Mouse (Mus musculus) megakaryocyte, embryonic 14.5 days (primary cell): ENCODE data around the gene Chrd. TPM values are rescaled to one million over a fixed set of nuclear protein-coding genes. Genes with fewer than 3 reads are reported as not detected.

Source experiments
- H3K27me3 ChIP-seq: replicated peaks from 2 replicates; pipeline ENCODE3; 2012; ENCODE audit warnings: inconsistent platforms
- H3K36me3 ChIP-seq: replicated peaks from 2 replicates; pipeline ENCODE3; 2012; ENCODE audit warnings: low read length, inconsistent platforms, mixed read lengths
- H3K4me1 ChIP-seq: 2 replicates; pipeline ENCODE4 v1.6.1; 2012; ENCODE audit warnings: inconsistent platforms
- H3K4me3 ChIP-seq: replicated peaks from 2 replicates; pipeline ENCODE3; 2012; ENCODE audit warnings: moderate library complexity, mild to moderate bottlenecking, inconsistent platforms
- H3K9me3 ChIP-seq: 2 replicates; pipeline ENCODE4 v1.6.1; 2012; ENCODE audit warnings: inconsistent platforms
- FLI1 ChIP-seq: IDR thresholded peaks from 2 replicates; pipeline ENCODE4 v1.6.1; 2012; ENCODE audit warnings: low read length, inconsistent platforms, mixed read lengths
- GATA1 ChIP-seq: IDR thresholded peaks from 3 replicates; pipeline ENCODE4 v1.6.1; 2012; ENCODE audit warnings: mixed read lengths, low read length, inconsistent platforms, borderline replicate concordance
- polyA plus RNA-seq: library from polyadenylated mRNA; stranded (reverse); fragments of >175 nt; gene quantifications from 2 replicates; pipeline ENCODE4 v1.2.3, GENCODE M21; 2012; ENCODE audit warnings: low replicate concordance; ENCODE audit not compliant: insufficient read depth

Gene Chrd
- polyA plus RNA-seq, 1 experiment = not detected

GRCm38 (mm10) chr16:20710810-20711209 is 22.1 kb upstream of the Chrd start:
- Histone ChIP-seq H3K36me3 (peaks cover 4% of the 10 kb centered on the region), H3K27me3 (peaks cover 46% of the 10 kb centered on the region), H3K4me3 (no peak overlapping the region), H3K9me3 (no peaks in the 10 kb centered on the region), H3K4me1 (peaks cover 43% of the 10 kb centered on the region)
- TF ChIP-seq GATA1 (no peak), FLI1 (no peak)

DNA sequence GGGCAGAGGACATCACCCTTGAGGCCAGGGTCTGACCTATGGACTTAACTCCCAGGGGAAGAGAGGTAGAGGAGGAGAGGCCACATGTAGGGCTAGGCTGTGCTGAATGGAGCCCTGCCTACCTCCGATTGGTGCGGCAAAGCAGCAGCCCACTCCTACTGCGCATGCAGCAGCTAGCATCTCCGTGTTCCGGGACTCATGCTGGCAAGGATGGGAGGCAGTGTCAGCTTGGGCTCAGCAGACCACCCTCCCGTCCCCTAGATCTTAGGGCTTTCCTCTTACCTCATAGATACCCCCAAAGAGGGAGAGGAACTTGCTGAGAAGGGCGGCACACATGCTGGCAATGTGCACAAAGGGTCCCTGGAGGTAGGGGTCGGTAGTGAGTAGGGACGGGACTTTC is 20.7 kb upstream of the Chrd start:
- peaks cover 4% of the 10 kb centered on the region for H3K36me3 ChIP-seq

GRCm38 (mm10) chr16:20712889-20713288 is 20.0 kb upstream of the Chrd start:
- H3K27me3 ChIP-seq = peaks cover 44% of the 10 kb centered on the region
- TF ChIP-seq GATA1 (no peak), FLI1 (no peak)
- peaks cover 3% of the 10 kb centered on the region for H3K36me3 ChIP-seq
- no peak overlapping the region for H3K4me3 ChIP-seq
- H3K9me3 ChIP-seq = no peaks in the 10 kb centered on the region
- peaks cover 37% of the 10 kb centered on the region for H3K4me1 ChIP-seq

More for the DNA sequence above, 20.7 kb upstream of the Chrd start:
- H3K27me3 ChIP-seq = peaks cover 47% of the 10 kb centered on the region
- H3K9me3 ChIP-seq = no peaks in the 10 kb centered on the region
- H3K4me1 ChIP-seq = peaks cover 42% of the 10 kb centered on the region
- H3K4me3 ChIP-seq = peak overlapping the region; percentile 19
- TF ChIP-seq GATA1 (no peak), FLI1 (no peak)

- peak overlapping the region; percentile 94 for H3K4me3 ChIP-seq
- peaks cover 41% of the 10 kb centered on the region for H3K4me1 ChIP-seq
- H3K27me3 ChIP-seq = peaks cover 37% of the 10 kb centered on the region
- TF ChIP-seq GATA1 (no peak), FLI1 (no peak)
- H3K36me3 ChIP-seq = no peaks in the 10 kb centered on the region
- no peaks in the 10 kb centered on the region for H3K9me3 ChIP-seq
Measured at GRCm38 (mm10) chr16:20714307-20715080, 18.4 kb upstream of the Chrd start.

GRCm38 (mm10) chr16:20715161-20715560 is 17.8 kb upstream of the Chrd start:
- H3K27me3 ChIP-seq = peaks cover 37% of the 10 kb centered on the region
- H3K4me3 ChIP-seq = peak overlapping the region; percentile 94
- peaks cover 6% of the 10 kb centered on the region for H3K36me3 ChIP-seq
- H3K9me3 ChIP-seq = no peaks in the 10 kb centered on the region
- peaks cover 41% of the 10 kb centered on the region for H3K4me1 ChIP-seq
- TF ChIP-seq GATA1 = no peak
- no peak for TF ChIP-seq FLI1

GRCm38 (mm10) chr16:20715566-20715965 is 17.4 kb upstream of the Chrd start:
- Histone ChIP-seq H3K4me3 (peak overlapping the region; percentile 94), H3K36me3 (peaks cover 10% of the 10 kb centered on the region), H3K27me3 (peaks cover 37% of the 10 kb centered on the region), H3K4me1 (peaks cover 41% of the 10 kb centered on the region), H3K9me3 (no peaks in the 10 kb centered on the region)
- TF ChIP-seq FLI1 = no peak
- TF ChIP-seq GATA1 = no peak

- Histone ChIP-seq H3K9me3 (no peaks in the 10 kb centered on the region), H3K4me3 (peak overlapping the region; percentile 94), H3K4me1 (peaks cover 41% of the 10 kb centered on the region), H3K36me3 (peaks cover 15% of the 10 kb centered on the region), H3K27me3 (peaks cover 37% of the 10 kb centered on the region)
- TF ChIP-seq GATA1 (no peak), FLI1 (no peak)
Measured at GRCm38 (mm10) chr16:20715976-20716840, 16.7 kb upstream of the Chrd start.

DNA sequence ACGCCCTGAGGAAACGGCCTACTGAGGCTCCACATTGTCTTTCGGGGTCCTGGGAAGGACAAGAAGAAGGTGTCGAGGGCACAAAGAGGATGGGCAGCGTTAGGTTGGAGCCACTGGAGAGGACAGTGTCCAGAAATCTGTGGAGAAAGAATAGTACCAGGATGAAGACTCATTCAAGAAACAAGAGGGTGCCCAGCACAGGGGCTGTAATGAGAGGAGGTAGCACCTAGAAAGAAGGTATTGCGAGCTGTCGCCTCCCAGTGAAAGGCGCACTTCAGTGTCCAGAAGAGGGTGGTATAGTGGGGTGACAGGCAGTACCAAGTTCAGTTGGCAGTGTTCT is 16.1 kb upstream of the Chrd start:
- peaks cover 21% of the 10 kb centered on the region for H3K36me3 ChIP-seq
- peaks cover 41% of the 10 kb centered on the region for H3K4me1 ChIP-seq
- TF ChIP-seq FLI1 (no peak), GATA1 (no peak)
- peak overlapping the region; percentile 94 for H3K4me3 ChIP-seq
- H3K9me3 ChIP-seq = no peaks in the 10 kb centered on the region
- H3K27me3 ChIP-seq = peaks cover 37% of the 10 kb centered on the region

DNA sequence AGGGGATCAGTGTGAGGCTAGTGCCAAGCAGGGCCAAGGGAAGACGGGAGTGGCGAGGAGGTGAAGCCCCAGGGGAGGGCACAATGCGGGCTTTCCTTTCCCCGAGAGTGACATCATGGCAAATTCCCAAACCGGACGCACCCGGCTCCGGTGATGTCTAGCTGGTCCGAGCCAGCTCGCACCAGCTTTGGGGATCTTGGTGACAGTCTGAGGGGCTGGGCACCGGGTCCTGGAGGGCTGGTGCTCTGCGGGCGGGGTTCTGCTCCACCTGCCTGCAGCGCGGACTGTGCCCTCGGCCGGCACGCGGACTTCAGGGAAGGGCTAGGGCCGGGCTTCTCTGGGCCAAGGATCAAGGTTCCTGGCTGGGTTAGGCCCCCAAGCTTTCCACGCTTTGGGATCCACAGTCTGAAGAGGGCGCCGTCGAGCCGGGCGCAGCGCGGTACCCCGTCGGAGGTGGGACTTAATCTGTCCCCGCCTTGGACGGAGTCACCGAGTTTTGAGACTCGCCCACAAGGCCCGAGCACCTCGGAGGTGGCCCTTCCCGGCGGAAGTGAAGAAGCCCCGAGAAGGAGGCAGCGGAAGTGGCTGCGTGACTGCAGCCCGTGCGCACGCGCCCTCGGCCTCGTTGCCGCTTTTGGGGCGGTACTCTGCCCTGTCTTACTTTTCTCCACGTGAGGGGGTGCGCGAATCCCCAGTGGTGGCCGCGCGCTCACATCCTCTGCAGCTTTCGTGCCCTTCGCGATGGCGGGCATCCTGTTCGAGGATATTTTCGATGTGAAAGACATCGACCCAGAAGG is 15.5 kb upstream of the Chrd start, which contains the start of the genes Polr2h and Clcn2:
Gene Polr2h, plus strand, starts transcription at position 485 of the 797 bp plus-strand sequence.
Gene Clcn2, minus strand, starts transcription at position 566 of the 797 bp plus-strand sequence.
- H3K36me3 ChIP-seq = peaks cover 26% of the 10 kb centered on the region
- TF ChIP-seq FLI1 = peak; percentile 52; the same call in 1 of the 2 replicates
- no peak for TF ChIP-seq GATA1
- peaks cover 41% of the 10 kb centered on the region for H3K4me1 ChIP-seq
- H3K27me3 ChIP-seq = peaks cover 32% of the 10 kb centered on the region
- H3K9me3 ChIP-seq = no peaks in the 10 kb centered on the region
- peak within 1 kb of the TSS; percentile 94 for H3K4me3 ChIP-seq
